Mouse (Mus musculus): Measurements from ENCODE around the gene Nabp1. TPM values are rescaled to one million over a fixed set of nuclear protein-coding genes. Genes with fewer than 3 reads are reported as not detected.
A peak's percentile ranks its signal among the peaks of the same experiment; 100 is the strongest.

The Nabp1 gene
- 10 to 100 TPM; 13.4 to 17.1 TPM for total RNA-seq (2021)
- long read RNA-seq, experiment 1, partial matches to known transcripts = 1 of 4 reads
- long read RNA-seq, experiment 1, other reads (novel, unspliced or antisense) = 1 of 4 reads
- long read RNA-seq, experiment 2, partial matches to known transcripts = 0 of 4 reads
- long read RNA-seq, experiment 2, other reads (novel, unspliced or antisense) = 0 of 4 reads

DNA sequence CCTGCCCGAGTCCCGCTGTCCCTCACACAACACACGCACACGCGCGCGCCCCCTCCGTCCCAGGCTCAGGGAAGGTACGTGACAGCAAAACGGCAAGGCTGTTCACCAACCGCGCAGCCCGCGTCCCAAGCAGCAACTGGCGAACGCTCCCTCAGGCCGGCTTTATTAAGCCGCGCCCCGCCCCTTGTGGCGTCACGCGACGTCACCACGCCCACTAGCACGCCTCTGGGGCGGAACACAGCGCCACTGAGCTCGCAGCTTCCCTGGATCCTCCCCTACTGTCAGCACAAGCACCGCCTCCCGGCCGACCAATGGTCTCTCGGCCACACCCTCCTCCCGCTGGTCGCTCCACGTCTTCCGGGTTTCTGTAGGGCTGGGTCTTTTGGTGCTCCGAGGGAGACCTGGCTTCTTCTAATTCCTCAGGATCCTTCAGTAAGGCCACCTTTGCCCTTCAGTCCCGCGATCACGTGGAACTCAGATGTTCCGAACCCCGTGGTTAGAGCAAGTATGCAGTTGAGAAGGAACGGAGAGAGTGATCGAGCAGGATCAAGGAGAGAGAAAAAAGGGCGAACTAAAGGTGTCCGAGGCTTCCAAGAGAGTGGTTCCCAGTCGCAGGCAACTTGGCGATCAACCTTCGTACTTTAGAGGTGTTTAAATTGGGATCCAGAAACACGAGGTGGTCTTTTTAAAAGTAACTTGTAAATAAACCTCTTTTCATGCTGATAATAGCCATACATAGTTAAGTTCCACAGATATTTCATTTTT is at the start of gene Nabp1:
Gene Nabp1, minus strand, starts transcription at position 164 of the 765 bp plus-strand sequence.
- peak; percentile 98 for DNase-seq

- DNase-seq = no peak
Observed at GRCm38 (mm10) chr1:51525563-51526265, 47.5 kb upstream of the Nabp1 start.

DNA sequence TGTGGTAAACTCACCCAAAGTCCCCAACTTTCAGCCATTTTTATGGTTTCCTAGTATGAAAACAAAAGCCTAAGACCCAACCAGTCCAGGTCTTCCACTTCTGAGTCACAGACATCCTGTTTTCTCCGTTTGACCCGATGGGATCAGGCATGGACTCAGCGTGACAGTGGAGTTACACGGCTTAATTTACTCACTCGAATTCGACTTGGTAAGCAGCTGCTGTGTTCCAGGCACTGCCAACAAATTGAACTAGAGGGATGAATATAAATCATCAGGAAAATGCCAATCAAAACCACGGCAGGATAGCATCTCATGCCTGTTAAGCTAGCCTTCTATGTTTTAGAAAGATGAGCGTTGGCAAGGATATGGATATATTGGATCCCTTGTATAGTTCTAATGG is 43.4 kb upstream of the Nabp1 start:
- no peak for DNase-seq

DNA sequence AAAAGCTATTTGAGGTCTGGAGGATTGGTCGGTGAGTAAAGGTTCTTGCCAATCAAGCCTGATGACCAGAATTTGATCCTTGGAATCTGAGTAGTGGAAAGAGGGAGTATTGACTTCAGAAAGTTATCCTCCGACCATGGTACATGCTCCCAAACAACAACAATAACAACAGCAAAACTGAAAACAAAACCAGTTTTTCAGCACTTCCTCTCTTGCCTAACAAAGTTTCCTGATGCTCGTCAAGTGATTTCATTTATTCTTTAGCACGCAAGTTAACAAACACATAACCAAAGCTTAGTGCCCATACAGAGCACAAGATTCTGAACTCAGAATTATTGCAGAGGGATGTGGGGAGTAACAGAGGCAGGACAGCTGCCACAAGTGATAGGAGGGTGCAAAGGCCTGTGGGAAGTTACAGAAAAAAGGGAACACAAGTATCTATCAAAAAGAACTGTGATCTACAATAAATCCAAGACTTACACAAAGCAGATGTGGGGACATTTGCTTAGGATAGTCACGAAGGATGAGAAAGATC is 42.1 kb upstream of the Nabp1 start:
- no peak for DNase-seq

DNA sequence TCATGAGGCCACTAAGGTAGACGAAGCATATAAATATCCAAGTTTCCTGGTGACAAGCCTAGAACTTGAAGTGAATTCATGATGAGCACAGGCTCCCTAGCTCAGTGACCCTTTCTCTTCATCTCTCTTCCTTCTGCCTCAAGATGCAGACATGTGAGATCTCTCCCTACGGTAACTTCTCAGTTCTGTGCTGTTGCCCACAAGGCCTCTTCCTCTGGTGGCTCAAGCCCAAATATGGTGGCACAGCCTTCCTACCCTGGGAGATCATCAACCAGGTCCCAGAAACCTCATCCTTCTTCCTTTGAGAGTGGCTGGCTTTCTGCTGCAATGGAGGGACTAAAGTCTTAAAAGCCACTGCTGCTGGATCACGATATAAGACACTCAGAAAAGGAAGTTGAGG is 40.9 kb upstream of the Nabp1 start:
- no peak for DNase-seq

- no peak for DNase-seq
Observed at GRCm38 (mm10) chr1:51515625-51516024, 37.4 kb upstream of the Nabp1 start.

DNA sequence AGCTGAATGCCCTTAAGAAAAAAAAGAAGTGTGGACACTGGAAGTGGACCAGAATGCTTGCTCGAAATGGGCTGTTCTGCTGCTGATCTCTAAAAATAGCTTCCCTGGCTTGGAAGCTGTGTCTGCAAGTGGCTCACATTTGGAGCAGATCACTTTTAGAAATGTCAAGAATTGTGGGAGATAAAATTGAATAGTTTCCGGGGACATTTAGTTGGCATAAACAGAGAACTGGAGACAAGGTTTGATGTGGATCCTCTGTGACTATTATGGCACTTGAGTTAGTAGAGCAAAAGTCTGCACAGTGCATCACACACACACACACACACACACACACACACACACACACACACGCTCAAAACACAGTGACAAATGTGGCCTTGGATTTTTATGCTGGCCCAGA is 36.8 kb upstream of the Nabp1 start:
- DNase-seq = peak; percentile 25

GRCm38 (mm10) chr1:51514379-51514778 is 36.2 kb upstream of the Nabp1 start:
- DNase-seq = no peak

DNA sequence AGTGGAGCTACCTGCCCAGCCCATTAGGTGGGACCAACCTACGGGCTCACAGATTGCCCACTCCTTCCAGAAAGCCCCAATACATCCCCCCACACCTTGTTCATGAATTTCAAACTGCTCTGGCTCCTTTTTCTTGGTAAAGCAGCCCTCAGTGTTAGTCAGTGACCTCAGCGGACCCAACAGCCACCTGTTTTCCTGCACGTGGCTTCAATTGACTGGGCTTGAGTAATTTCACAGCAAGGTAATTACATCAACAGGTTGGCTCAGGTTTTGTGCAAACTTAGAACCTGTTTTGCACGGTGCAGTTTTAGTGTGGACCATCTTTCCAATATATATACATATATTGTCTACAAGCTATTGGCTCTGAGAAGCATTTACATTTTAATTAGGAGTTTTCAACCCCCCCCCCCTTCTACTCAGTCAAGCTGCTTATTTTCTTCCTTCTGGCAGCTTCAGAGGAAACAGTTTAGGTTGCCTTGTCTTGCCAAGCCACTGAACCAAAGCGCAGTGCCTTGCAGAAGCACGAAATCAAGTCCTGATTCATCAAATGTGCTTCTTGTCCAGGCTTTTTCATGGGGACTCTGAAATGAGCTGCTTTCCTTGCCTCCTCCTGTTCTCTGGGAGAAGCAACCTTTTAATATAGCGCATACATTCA is 35.0 kb upstream of the Nabp1 start:
- no peak for DNase-seq

DNA sequence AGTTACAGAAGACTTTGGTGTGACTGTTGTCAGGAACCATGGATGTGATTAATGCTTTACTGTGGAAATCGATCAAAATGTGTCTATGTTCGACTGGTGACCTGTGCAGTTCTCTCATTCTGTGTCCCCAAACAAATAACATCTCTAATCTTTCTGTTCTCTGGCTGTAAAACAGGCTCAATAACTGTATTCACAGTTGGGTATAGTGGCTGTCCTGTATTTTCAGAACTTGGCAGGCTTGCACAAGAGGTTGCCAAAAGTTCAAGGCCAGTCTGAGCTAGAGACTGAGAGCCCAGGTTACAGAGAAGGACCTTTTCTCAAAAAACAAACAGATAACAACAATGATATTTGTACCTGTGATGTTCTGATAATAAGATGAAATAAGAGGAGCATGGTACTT is 34.1 kb upstream of the Nabp1 start:
- no peak for DNase-seq

DNA sequence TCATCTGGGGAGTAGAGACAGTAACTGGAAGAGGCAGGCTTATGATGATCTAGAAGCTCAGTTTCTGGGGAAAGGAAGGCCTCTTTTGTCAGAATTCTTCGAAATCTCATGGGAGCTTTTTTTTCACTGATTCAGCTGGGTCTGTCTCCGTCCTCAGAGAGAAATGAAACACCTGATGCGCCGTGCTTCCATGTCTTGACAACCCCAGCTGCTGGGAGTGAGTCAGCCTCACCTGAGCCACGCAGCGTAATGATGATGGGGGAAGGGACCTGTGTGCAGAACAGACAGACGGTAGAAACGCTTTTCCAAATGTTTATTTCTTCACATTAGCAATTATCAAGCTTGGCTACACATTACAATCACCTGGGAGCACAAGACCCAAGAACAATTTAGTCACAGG is 31.6 kb upstream of the Nabp1 start:
- no peak for DNase-seq

- DNase-seq = no peak
Observed at GRCm38 (mm10) chr1:51509083-51509482, 30.9 kb upstream of the Nabp1 start.

DNA sequence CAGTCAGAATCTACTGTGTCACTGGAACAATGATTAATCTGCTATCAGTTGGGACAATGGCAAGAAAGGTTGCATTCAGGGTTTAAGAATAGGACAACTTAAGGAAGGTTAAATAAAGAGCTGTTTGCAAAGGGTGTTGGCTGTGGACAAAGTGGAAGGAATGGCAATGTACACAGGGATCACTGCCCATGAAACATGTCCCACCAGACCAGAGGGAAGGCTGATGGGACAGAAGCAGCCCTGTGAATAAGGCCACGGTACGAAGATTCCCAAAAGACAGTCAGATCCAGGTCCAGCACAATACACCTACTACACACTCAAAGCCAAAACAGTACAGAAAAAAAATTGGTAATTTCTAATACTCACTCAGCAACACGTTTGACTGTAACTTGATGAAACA is 30.3 kb upstream of the Nabp1 start:
- no peak for DNase-seq

DNA sequence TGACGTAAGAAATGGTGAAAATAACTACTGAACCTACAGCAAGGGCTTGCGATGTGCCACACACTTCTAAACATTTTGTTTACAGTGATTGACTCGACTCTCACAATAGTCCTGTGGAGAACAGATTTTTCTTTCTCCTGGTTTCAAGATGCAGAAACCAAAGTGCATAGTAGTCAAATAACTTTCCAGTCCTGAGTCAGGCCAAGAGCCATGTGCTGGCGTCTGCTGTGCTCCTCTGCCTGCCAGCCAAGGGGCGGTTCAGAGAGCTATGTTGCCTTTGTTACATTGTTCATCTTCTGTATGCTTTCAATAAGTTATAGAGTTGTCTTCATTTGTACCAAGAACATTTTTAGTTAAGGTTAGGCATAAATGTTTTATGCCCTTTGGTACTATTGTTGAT is 29.2 kb upstream of the Nabp1 start:
- DNase-seq = no peak

DNA sequence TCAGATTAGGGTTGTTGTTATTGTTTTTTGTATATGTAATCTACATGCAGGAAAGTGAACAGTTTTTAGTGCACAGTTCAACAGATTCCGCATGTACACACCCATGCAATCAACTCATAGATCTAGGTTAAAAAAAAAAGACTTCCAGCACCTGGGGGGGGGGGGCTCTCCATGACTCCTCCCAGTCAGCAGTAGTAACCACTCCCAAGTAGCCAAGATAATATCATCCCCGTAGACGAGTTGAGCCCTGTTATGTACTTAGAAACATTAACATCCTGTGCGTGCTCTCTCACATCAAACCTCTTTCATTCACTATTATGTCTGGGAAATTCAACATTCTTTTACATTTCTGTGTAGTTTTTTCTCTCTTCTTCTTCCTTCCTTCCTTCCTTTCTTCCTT is 28.0 kb upstream of the Nabp1 start:
- DNase-seq = no peak

DNA sequence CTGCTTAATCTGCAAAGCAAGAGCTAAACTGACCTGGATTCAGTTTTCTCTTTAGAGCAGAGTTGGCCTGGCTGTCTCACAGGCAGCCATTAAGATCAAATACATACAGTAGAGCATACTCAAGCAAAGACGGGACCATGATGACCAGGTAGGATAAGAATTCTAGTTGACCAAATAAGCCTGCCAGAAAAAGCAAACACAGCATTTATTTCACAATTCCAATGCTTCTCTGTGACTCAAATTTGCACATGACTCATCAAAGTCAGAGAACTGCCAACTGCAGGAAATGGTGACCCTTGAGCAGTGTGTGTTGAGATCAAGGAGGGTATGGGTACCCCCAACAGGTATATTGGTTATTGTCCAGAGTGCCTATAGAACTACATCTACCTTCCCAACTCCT is 27.4 kb upstream of the Nabp1 start:
- no peak for DNase-seq

- no peak for DNase-seq
Observed at GRCm38 (mm10) chr1:51503055-51503454, 24.8 kb upstream of the Nabp1 start.

- no peak for DNase-seq
Observed at GRCm38 (mm10) chr1:51502353-51502752, 24.1 kb upstream of the Nabp1 start.

- DNase-seq = no peak
Observed at GRCm38 (mm10) chr1:51501251-51501650, 23.0 kb upstream of the Nabp1 start.

- no peak for DNase-seq
Observed at GRCm38 (mm10) chr1:51498601-51499098, 20.4 kb upstream of the Nabp1 start.

- DNase-seq = no peak
Observed at GRCm38 (mm10) chr1:51496163-51496562, 17.9 kb upstream of the Nabp1 start.

DNA sequence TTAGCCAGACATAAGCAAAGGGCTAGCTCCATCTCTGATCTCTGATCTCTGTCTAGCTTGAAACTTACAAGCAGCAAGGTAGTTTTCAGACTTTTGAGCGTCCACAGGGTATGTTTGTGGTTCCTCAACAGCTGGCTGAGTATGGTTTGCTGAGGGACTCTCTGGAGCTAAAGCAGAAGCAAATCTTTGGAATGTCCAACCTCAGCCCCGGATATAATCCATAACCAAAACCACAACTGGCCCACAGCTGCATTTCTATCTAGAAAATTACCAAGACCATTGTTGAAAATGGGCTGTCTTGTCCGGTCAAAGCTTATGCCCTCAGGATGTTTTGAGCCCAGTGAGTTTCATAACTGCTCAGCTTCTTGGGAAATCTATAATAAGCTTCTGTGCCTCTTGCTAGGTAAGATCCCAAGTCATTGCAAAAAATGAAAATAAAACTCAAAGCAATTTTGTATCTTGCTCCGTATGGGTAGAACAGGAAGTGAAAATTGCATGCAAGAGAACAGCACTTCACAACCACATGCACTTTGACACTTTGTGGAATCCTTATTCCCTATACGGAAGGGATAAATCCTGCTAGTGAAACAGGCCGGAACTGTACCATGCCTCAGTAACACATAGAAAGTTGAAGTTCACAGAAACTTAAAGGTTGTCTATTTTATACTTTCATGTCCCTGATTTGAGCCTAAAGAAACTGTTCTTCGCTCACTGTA is 15.5 kb upstream of the Nabp1 start:
- no peak for DNase-seq
